Mouse (Mus musculus) brain, embryonic 18.5 days (tissue): ENCODE data around the gene 4930539E08Rik.

Source experiments
- DNase-seq: peaks from one replicate; pipeline ENCODE4 v3.0.0-alpha.2; 2012; ENCODE audit warnings: low read depth, low spot score

Gene 4930539E08Rik

GRCm38 (mm10) chr17:28915060-28915628 lies at the start of gene 4930539E08Rik:
TSS of gene 4930539E08Rik (minus strand) at chr17:28915324.
- no peak for DNase-seq

- DNase-seq, result no peak
Observed at GRCm38 (mm10) chr17:28961596-28961995, 46.5 kb upstream of the 4930539E08Rik start.

GRCm38 (mm10) chr17:28960597-28960996 lies 45.5 kb upstream of the 4930539E08Rik start:
- no peak for DNase-seq

- DNase-seq, result no peak
Observed at GRCm38 (mm10) chr17:28954416-28954815, 39.3 kb upstream of the 4930539E08Rik start.

- no peak for DNase-seq
Observed at GRCm38 (mm10) chr17:28953251-28953650, 38.1 kb upstream of the 4930539E08Rik start.

- peak; percentile 76 for DNase-seq
Observed at GRCm38 (mm10) chr17:28951831-28952799, 37.0 kb upstream of the 4930539E08Rik start, which contains the start of gene Kctd20. TSS of gene Kctd20 (plus strand) at chr17:28951950.

- no peak for DNase-seq
Observed at GRCm38 (mm10) chr17:28950751-28951150, 35.6 kb upstream of the 4930539E08Rik start.

- DNase-seq, result no peak
Observed at GRCm38 (mm10) chr17:28948661-28949060, 33.5 kb upstream of the 4930539E08Rik start.

GRCm38 (mm10) chr17:28947011-28947939 lies 32.2 kb upstream of the 4930539E08Rik start:
- DNase-seq, result no peak

- no peak for DNase-seq
Observed at GRCm38 (mm10) chr17:28944481-28944880, 29.4 kb upstream of the 4930539E08Rik start.

- no peak for DNase-seq
Observed at GRCm38 (mm10) chr17:28943740-28944139, 28.6 kb upstream of the 4930539E08Rik start, which contains the start of gene Pxt1. TSS of gene Pxt1 (minus strand) at chr17:28943840.

- DNase-seq, result no peak
Observed at GRCm38 (mm10) chr17:28942101-28942500, 27.0 kb upstream of the 4930539E08Rik start.

GRCm38 (mm10) chr17:28940776-28941555 lies 25.8 kb upstream of the 4930539E08Rik start:
- DNase-seq, result no peak

GRCm38 (mm10) chr17:28936622-28937345 lies 21.7 kb upstream of the 4930539E08Rik start:
- DNase-seq, result no peak

GRCm38 (mm10) chr17:28936133-28936532 lies 21.0 kb upstream of the 4930539E08Rik start:
- no peak for DNase-seq

GRCm38 (mm10) chr17:28934120-28934916 lies 19.2 kb upstream of the 4930539E08Rik start:
- DNase-seq, result no peak

- DNase-seq, result no peak
Observed at GRCm38 (mm10) chr17:28932274-28932673, 17.1 kb upstream of the 4930539E08Rik start.

- no peak for DNase-seq
Observed at GRCm38 (mm10) chr17:28931436-28932211, 16.5 kb upstream of the 4930539E08Rik start.
